Mouse (Mus musculus) stomach, embryonic 16.5 days (tissue): ENCODE results near the gene Tspan18. TPM values are rescaled to one million over a fixed set of nuclear protein-coding genes. Genes with fewer than 3 reads are reported as not detected.
A peak's percentile ranks its signal among the peaks of the same experiment; 100 is the strongest.

ENCODE experiments used
- ATAC-seq: fragments of 200-750 bp; cut with Nextera tagmentation; 2 replicates; pipeline ENCODE4 v1.8.0; 2017; ENCODE audit warnings: moderate number of reproducible peaks, moderate TSS enrichment; ENCODE audit not compliant: insufficient read depth, low FRiP score
- H3K27ac ChIP-seq: fragments of 300-500 bp; sonication (generic); 2 replicates; pipeline ENCODE4 v1.5.1; 2014; ENCODE audit warnings: low read length
- H3K27me3 ChIP-seq: fragments of 300-500 bp; sonication (generic); 2 replicates; pipeline ENCODE4 v1.6.1; 2014; ENCODE audit warnings: low read length, control low read depth, mixed read lengths; ENCODE audit not compliant: control insufficient read depth, insufficient read depth
- H3K36me3 ChIP-seq: fragments of 300-500 bp; sonication (generic); 2 replicates; pipeline ENCODE4 v1.6.1; 2014; ENCODE audit warnings: low read length; ENCODE audit not compliant: control insufficient read depth, insufficient read depth
- H3K4me1 ChIP-seq: fragments of 300-500 bp; sonication (generic); 2 replicates; pipeline ENCODE4 v1.6.1; 2014; ENCODE audit warnings: low read length, control low read depth, mixed read lengths; ENCODE audit not compliant: control insufficient read depth, insufficient read depth
- H3K4me2 ChIP-seq: fragments of 300-500 bp; sonication (generic); 2 replicates; pipeline ENCODE4 v1.6.1; 2014; ENCODE audit warnings: low read depth, low read length, mixed read lengths
- H3K4me3 ChIP-seq: fragments of 300-500 bp; sonication (generic); replicated peaks from 2 replicates; pipeline ENCODE4 v1.5.1; 2014; ENCODE audit warnings: mild to moderate bottlenecking, low read length
- H3K9ac ChIP-seq: fragments of 300-500 bp; sonication (generic); 2 replicates; pipeline ENCODE4 v1.6.1; 2014; ENCODE audit warnings: low read length
- H3K9me3 ChIP-seq: fragments of 300-500 bp; sonication (generic); replicated peaks from 2 replicates; pipeline ENCODE4 v1.6.1; 2016; ENCODE audit warnings: low read length, control low read depth; ENCODE audit not compliant: control insufficient read depth
- WGBS: fragments of 180-500 bp; shearing (Covaris S2); extraction: QIAGEN DNeasy Blood & Tissue Kit; methylation state at CpG from one replicate; pipeline ENCODE4 v1.1.7; 2014; 5-methylcytosine and 5-hydroxymethylcytosine counted together
- polyA plus RNA-seq: library from polyadenylated mRNA; unstranded; fragments of >200 nt; fragmentation: Nextera tagmentation; extraction: Ambion mirVana; gene quantifications from 2 replicates; pipeline ENCODE4 v1.2.1, GENCODE M21; 2015

Gene Tspan18
- polyA plus RNA-seq, 1 experiment from 2014 or later = 15.3 TPM

- no peak overlapping the region for H3K4me3 ChIP-seq
- H3K27ac ChIP-seq = no peak overlapping the region
- no peak for ATAC-seq
- H3K36me3 ChIP-seq = no peaks in the 10 kb centered on the region
- no peaks in the 10 kb centered on the region for H3K4me1 ChIP-seq
- H3K27me3 ChIP-seq = no peaks in the 10 kb centered on the region
- H3K9me3 ChIP-seq = no peaks in the 10 kb centered on the region
- 62% methylated on average over 7 of the region's 7 CpGs for WGBS
- H3K9ac ChIP-seq = no peak overlapping the region
- no peak overlapping the region for H3K4me2 ChIP-seq
Observed at GRCm38 (mm10) chr2:93351352-93351751, 17.0 kb upstream of the Tspan18 start.

GRCm38 (mm10) chr2:93347018-93347417 lies 12.7 kb upstream of the Tspan18 start:
- no peak overlapping the region for H3K27ac ChIP-seq
- H3K4me1 ChIP-seq = no peaks in the 10 kb centered on the region
- H3K9me3 ChIP-seq = no peaks in the 10 kb centered on the region
- 69% methylated on average over 5 of the region's 5 CpGs for whole genome bisulfite sequencing
- no peak for ATAC-seq
- H3K4me3 ChIP-seq = no peak overlapping the region
- no peak overlapping the region for H3K9ac ChIP-seq
- H3K4me2 ChIP-seq = no peak overlapping the region
- no peaks in the 10 kb centered on the region for H3K36me3 ChIP-seq
- no peaks in the 10 kb centered on the region for H3K27me3 ChIP-seq

GRCm38 (mm10) chr2:93346609-93347008 lies 12.3 kb upstream of the Tspan18 start:
- Histone ChIP-seq H3K27ac (no peak overlapping the region), H3K9ac (no peak overlapping the region), H3K27me3 (no peaks in the 10 kb centered on the region), H3K36me3 (no peaks in the 10 kb centered on the region), H3K4me1 (no peaks in the 10 kb centered on the region), H3K4me3 (no peak overlapping the region), H3K4me2 (no peak overlapping the region), H3K9me3 (no peaks in the 10 kb centered on the region)
- WGBS = 29% methylated on average over 6 of the region's 6 CpGs
- ATAC-seq = no peak

- H3K4me1 ChIP-seq = no peaks in the 10 kb centered on the region
- H3K27ac ChIP-seq = no peak overlapping the region
- ATAC-seq = no peak
- 51% methylated on average over 5 of the region's 5 CpGs for WGBS
- no peaks in the 10 kb centered on the region for H3K9me3 ChIP-seq
- no peaks in the 10 kb centered on the region for H3K27me3 ChIP-seq
- no peaks in the 10 kb centered on the region for H3K36me3 ChIP-seq
- H3K9ac ChIP-seq = no peak overlapping the region
- no peak overlapping the region for H3K4me2 ChIP-seq
- no peak overlapping the region for H3K4me3 ChIP-seq
Observed at GRCm38 (mm10) chr2:93345663-93346268, 11.5 kb upstream of the Tspan18 start.

GRCm38 (mm10) chr2:93339373-93340106 lies 5.2 kb upstream of the Tspan18 start:
- Histone ChIP-seq H3K36me3 (no peaks in the 10 kb centered on the region), H3K4me1 (peaks cover 20% of the 10 kb centered on the region), H3K9ac (peak overlapping the region; percentile 17; the same call in 1 of the 2 replicates), H3K27ac (no peak overlapping the region), H3K27me3 (no peaks in the 10 kb centered on the region), H3K4me2 (no peak overlapping the region), H3K4me3 (no peak overlapping the region), H3K9me3 (no peaks in the 10 kb centered on the region)
- 49% methylated on average over 9 of the region's 9 CpGs for WGBS
- no peak for ATAC-seq

GRCm38 (mm10) chr2:93335996-93336395 lies 1.7 kb upstream of the Tspan18 start:
- Histone ChIP-seq H3K27me3 (no peaks in the 10 kb centered on the region), H3K4me2 (no peak overlapping the region), H3K9ac (no peak overlapping the region), H3K4me3 (no peak overlapping the region), H3K9me3 (no peaks in the 10 kb centered on the region), H3K36me3 (no peaks in the 10 kb centered on the region), H3K4me1 (peaks cover 24% of the 10 kb centered on the region), H3K27ac (peak overlapping the region; percentile 28; the same call in 1 of the 2 replicates)
- no peak for ATAC-seq
- WGBS = 60% methylated on average over 11 of the region's 11 CpGs

- Histone ChIP-seq H3K36me3 (no peaks in the 10 kb centered on the region), H3K9ac (peak overlapping the region; percentile 75), H3K4me2 (peak overlapping the region; percentile 97), H3K27me3 (no peaks in the 10 kb centered on the region), H3K4me1 (peaks cover 13% of the 10 kb centered on the region), H3K4me3 (peak overlapping the region; percentile 58), H3K27ac (peak overlapping the region; percentile 50; the same call in 1 of the 2 replicates), H3K9me3 (no peaks in the 10 kb centered on the region)
- peak; percentile 57 for ATAC-seq
- WGBS = 1% methylated on average over 29 of the region's 29 CpGs
Observed at GRCm38 (mm10) chr2:93333241-93333816, 976 bp downstream of the Tspan18 start.

- peak overlapping the region; percentile 97 for H3K4me2 ChIP-seq
- H3K9ac ChIP-seq = no peak overlapping the region
- peaks cover 13% of the 10 kb centered on the region for H3K4me1 ChIP-seq
- H3K27ac ChIP-seq = no peak overlapping the region
- H3K4me3 ChIP-seq = peak overlapping the region; percentile 58; the same call in 1 of the 2 replicates
- no peaks in the 10 kb centered on the region for H3K27me3 ChIP-seq
- 64% methylated on average over 4 of the region's 4 CpGs for WGBS
- ATAC-seq = no peak
- H3K36me3 ChIP-seq = no peaks in the 10 kb centered on the region
- H3K9me3 ChIP-seq = no peaks in the 10 kb centered on the region
Observed at GRCm38 (mm10) chr2:93332277-93332676, 2.0 kb downstream of the Tspan18 start.

- H3K9me3 ChIP-seq = no peaks in the 10 kb centered on the region
Observed at GRCm38 (mm10) chr2:93331121-93331520, 3.2 kb downstream of the Tspan18 start.

More at GRCm38 (mm10) chr2:93331121-93331520, 3.2 kb downstream of the Tspan18 start:
- Histone ChIP-seq H3K4me3 (no peak overlapping the region), H3K9ac (no peak overlapping the region), H3K27me3 (no peaks in the 10 kb centered on the region), H3K36me3 (no peaks in the 10 kb centered on the region), H3K4me2 (no peak overlapping the region), H3K4me1 (peaks cover 12% of the 10 kb centered on the region), H3K27ac (no peak overlapping the region)
- no peak for ATAC-seq
- WGBS = 85% methylated on average over 6 of the region's 6 CpGs
